Mouse (Mus musculus): Measurements from ENCODE around the gene Odf3. TPM values are rescaled to one million over a fixed set of nuclear protein-coding genes. Genes with fewer than 3 reads are reported as not detected.

Gene Odf3
- total and polyA plus RNA-seq, 3 experiments = not detected

DNA sequence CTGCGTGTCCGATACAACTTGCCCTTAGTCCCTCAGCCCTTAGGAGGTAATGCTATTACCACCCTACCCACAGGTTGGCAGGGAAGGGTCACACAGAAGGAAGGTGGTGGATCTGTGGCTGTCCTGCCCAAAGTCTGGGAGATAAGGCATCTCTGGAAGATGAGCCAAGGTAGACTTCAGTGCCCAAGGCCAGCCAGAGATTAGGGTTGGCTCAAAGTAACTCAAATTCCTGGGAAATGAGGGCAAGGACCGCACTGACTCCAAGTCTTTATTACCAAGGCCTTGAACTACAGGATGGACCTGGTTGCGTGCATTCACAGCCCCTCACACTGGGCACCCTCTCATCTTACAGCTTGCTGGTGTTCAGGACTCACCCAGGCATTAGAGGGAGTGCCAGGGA is 4.3 kb downstream of the Odf3 start:
- Histone ChIP-seq H3K36me3 (replicated peaks in 1 of 2; ENCODE audit: control insufficient read depth in 1 of 2, insufficient read depth in 1 of 2, low read length in 1 of 2) (peaks cover 34 to 46% of the 10 kb centered on the region in 2 experiments), H3K79me2 (replicated peaks; ENCODE audit: control insufficient read depth, extremely low read depth, insufficient read depth, poor library complexity, severe bottlenecking) (peaks cover 13% of the 10 kb centered on the region)
- in situ Hi-C loops (cut with MboI; ENCODE audit: low pct_ligation_motif_present, low pct_unique_long_range_greater_than_20kb, low sequenced_read_pairs) = no loop called here

GRCm38 (mm10) chr7:140853386-140853785 is 5.8 kb downstream of the Odf3 start:
- Histone ChIP-seq H3K4me1 (ENCODE audit: control insufficient read depth in 1 of 2, insufficient read depth in 2 of 2) (peaks cover 5 to 15% of the 10 kb centered on the region in 2 experiments), H3K4me2 (ENCODE audit: insufficient read depth, low read depth, poor library complexity, severe bottlenecking) (no peak overlapping the region), H3K9me3 (replicated peaks; ENCODE audit: low read length) (no peaks in the 10 kb centered on the region), H3K27ac (ENCODE audit: insufficient read depth, low read depth) (no peak overlapping the region), H3K9ac (ENCODE audit: insufficient read depth, low read depth) (no peak overlapping the region), H3K36me3 (replicated peaks in 1 of 2; ENCODE audit: control insufficient read depth in 1 of 2, insufficient read depth in 1 of 2, low read length in 1 of 2) (peaks cover 34 to 49% of the 10 kb centered on the region in 2 experiments), H3K4me3 (replicated peaks in 1 of 3; ENCODE audit: low read depth in 2 of 3, low read length in 2 of 3, poor library complexity in 1 of 3) (no peak overlapping the region), H3K79me2 (replicated peaks; ENCODE audit: control insufficient read depth, extremely low read depth, insufficient read depth, poor library complexity, severe bottlenecking) (peaks cover 19% of the 10 kb centered on the region), H3K27me3 (replicated peaks) (no peaks in the 10 kb centered on the region)
- DNase-seq (ENCODE audit: extremely low read depth) = no peak
- TF ChIP-seq UBTF (IDR thresholded peaks at IDR 0.05; ENCODE audit: low read depth, low read length) (no peak), ZMIZ1 (IDR thresholded peaks at IDR 0.05; ENCODE audit: low read depth, low read length) (no peak), MAZ (IDR thresholded peaks at IDR 0.05; ENCODE audit: low read depth, low read length) (no peak), CHD1 (IDR thresholded peaks at IDR 0.05; ENCODE audit: low read depth, low read length) (no peak), JUN (IDR thresholded peaks at IDR 0.05; ENCODE audit: insufficient read depth, low read depth, low read length) (no peak), IRF4 (IDR thresholded peaks at IDR 0.05; ENCODE audit: low read depth, low read length) (no peak), RCOR1 (conservative IDR thresholded peaks at IDR 0.05; ENCODE audit: low read depth, low read length) (no peak), ZKSCAN1 (IDR thresholded peaks at IDR 0.05; ENCODE audit: borderline replicate concordance, low read depth, low read length) (no peak)
- dilution Hi-C loops (cut with MboI; ENCODE audit: extremely low pct_ligation_motif_present, extremely low pct_unique_long_range_greater_than_20kb, low sequenced_read_pairs) = no loop called here
- in situ Hi-C loops (cut with MboI; ENCODE audit: low pct_ligation_motif_present, low pct_unique_long_range_greater_than_20kb, low sequenced_read_pairs) = no loop called here

More for the DNA sequence above, 4.3 kb downstream of the Odf3 start:
- H3K27me3 ChIP-seq (replicated peaks) = peaks cover 13% of the 10 kb centered on the region
- no peaks in the 10 kb centered on the region for H3K9me3 ChIP-seq (replicated peaks; ENCODE audit: low read length)
- dilution Hi-C loops (cut with MboI; ENCODE audit: extremely low pct_ligation_motif_present, extremely low pct_unique_long_range_greater_than_20kb, low sequenced_read_pairs) = no loop called here
- peaks cover 5 to 11% of the 10 kb centered on the region in 2 experiments for H3K4me1 ChIP-seq (ENCODE audit: control insufficient read depth in 1 of 2, insufficient read depth in 2 of 2)
- H3K4me3 ChIP-seq (replicated peaks in 1 of 3; ENCODE audit: low read depth in 2 of 3, low read length in 2 of 3, poor library complexity in 1 of 3) = no peak overlapping the region
- no peak overlapping the region for H3K27ac ChIP-seq (ENCODE audit: insufficient read depth, low read depth)
- no peak overlapping the region for H3K4me2 ChIP-seq (ENCODE audit: insufficient read depth, low read depth, poor library complexity, severe bottlenecking)
- no peak overlapping the region for H3K9ac ChIP-seq (ENCODE audit: insufficient read depth, low read depth)
- no peak for DNase-seq (ENCODE audit: extremely low read depth)
- no peak for TF ChIP-seq ZC3H11A (IDR thresholded peaks at IDR 0.05; ENCODE audit: low read depth, low read length)
- TF ChIP-seq ZKSCAN1 (IDR thresholded peaks at IDR 0.05; ENCODE audit: borderline replicate concordance, low read depth, low read length) = no peak
- no peak for TF ChIP-seq MYC (IDR thresholded peaks at IDR 0.05; ENCODE audit: low read depth, low read length)
- no peak for TF ChIP-seq CTCF (conservative IDR thresholded peaks at IDR 0.05 in 1 of 2, IDR thresholded peaks at IDR 0.05 in 1 of 2; ENCODE audit: low read depth in 2 of 2, low read length in 2 of 2)
- no peak for TF ChIP-seq TBP (conservative IDR thresholded peaks at IDR 0.05; ENCODE audit: low read depth, low read length)
- TF ChIP-seq SMC3 (IDR thresholded peaks at IDR 0.05; ENCODE audit: low read depth, low read length) = no peak
- no peak for TF ChIP-seq JUN (IDR thresholded peaks at IDR 0.05; ENCODE audit: insufficient read depth, low read depth, low read length)

GRCm38 (mm10) chr7:140854483-140854882 is 6.9 kb downstream of the Odf3 start:
- H3K27me3 ChIP-seq (replicated peaks) = no peaks in the 10 kb centered on the region
- dilution Hi-C loops (cut with MboI; ENCODE audit: extremely low pct_ligation_motif_present, extremely low pct_unique_long_range_greater_than_20kb, low sequenced_read_pairs) = no loop called here
- H3K4me3 ChIP-seq (replicated peaks in 1 of 3; ENCODE audit: low read depth in 2 of 3, low read length in 2 of 3, poor library complexity in 1 of 3) = no peak overlapping the region
- H3K9ac ChIP-seq (ENCODE audit: insufficient read depth, low read depth) = no peak overlapping the region
- peaks cover 28% of the 10 kb centered on the region for H3K79me2 ChIP-seq (replicated peaks; ENCODE audit: control insufficient read depth, extremely low read depth, insufficient read depth, poor library complexity, severe bottlenecking)
- no peak overlapping the region for H3K4me2 ChIP-seq (ENCODE audit: insufficient read depth, low read depth, poor library complexity, severe bottlenecking)
- no peak overlapping the region for H3K27ac ChIP-seq (ENCODE audit: insufficient read depth, low read depth)
- DNase-seq (ENCODE audit: extremely low read depth) = no peak
- peaks cover 44 to 60% of the 10 kb centered on the region in 2 experiments for H3K36me3 ChIP-seq (replicated peaks in 1 of 2; ENCODE audit: control insufficient read depth in 1 of 2, insufficient read depth in 1 of 2, low read length in 1 of 2)
- H3K9me3 ChIP-seq (replicated peaks; ENCODE audit: low read length) = no peaks in the 10 kb centered on the region
- in situ Hi-C loops (cut with MboI; ENCODE audit: low pct_ligation_motif_present, low pct_unique_long_range_greater_than_20kb, low sequenced_read_pairs) = no loop called here
- TF ChIP-seq ETS1 (conservative IDR thresholded peaks at IDR 0.05; ENCODE audit: low read depth, low read length) (no peak), BHLHE40 (IDR thresholded peaks at IDR 0.05; ENCODE audit: low read depth, low read length) (no peak), NRF1 (IDR thresholded peaks at IDR 0.05; ENCODE audit: low read depth, low read length) (no peak), ZC3H11A (IDR thresholded peaks at IDR 0.05; ENCODE audit: low read depth, low read length) (no peak), MAX (IDR thresholded peaks at IDR 0.05; ENCODE audit: low read length) (no peak), USF2 (conservative IDR thresholded peaks at IDR 0.05; ENCODE audit: low read depth, low read length) (no peak), USF1 (IDR thresholded peaks at IDR 0.05; ENCODE audit: low read depth, low read length) (no peak), MAZ (IDR thresholded peaks at IDR 0.05; ENCODE audit: low read depth, low read length) (no peak), HCFC1 (IDR thresholded peaks at IDR 0.05; ENCODE audit: low read depth, low read length) (no peak), RAD21 (IDR thresholded peaks at IDR 0.05; ENCODE audit: low read depth, low read length) (no peak), JUND (conservative IDR thresholded peaks at IDR 0.05; ENCODE audit: low read depth, low read length) (no peak), SMC3 (IDR thresholded peaks at IDR 0.05; ENCODE audit: low read depth, low read length) (no peak), ZMIZ1 (IDR thresholded peaks at IDR 0.05; ENCODE audit: low read depth, low read length) (no peak), ZNF384 (IDR thresholded peaks at IDR 0.05; ENCODE audit: low read depth, low read length) (no peak), CTCF (conservative IDR thresholded peaks at IDR 0.05 in 1 of 2, IDR thresholded peaks at IDR 0.05 in 1 of 2; ENCODE audit: low read depth in 2 of 2, low read length in 2 of 2) (no peak)
- peaks cover 16 to 26% of the 10 kb centered on the region in 2 experiments for H3K4me1 ChIP-seq (ENCODE audit: control insufficient read depth in 1 of 2, insufficient read depth in 2 of 2)
